In genomic region chr15:7497852-7498251, GRCm38 (mm10) we compare ENCODE assay signal across 28 mouse cellular contexts.
"Had no signal": no experiment of that assay in that cellular context is flagged by ENCODE, and none has a peak within 500 bp of the region (broad histone marks: within the 10 kb centered on the region; RNA-seq: fewer than 3 reads in every experiment).

No protein-coding gene starts in this region.

- H3K9me3 ChIP-seq: embryonic facial prominence, embryonic 10.5 days; embryonic facial prominence, embryonic 12.5 days; embryonic facial prominence, embryonic 13.5 days; embryonic facial prominence, embryonic 15.5 days; forebrain, embryonic 10.5 days; forebrain, embryonic 12.5 days; forebrain, embryonic 13.5 days; forebrain, embryonic 15.5 days; heart, embryonic 10.5 days had no signal

- H3K36me3 ChIP-seq: embryonic facial prominence, embryonic 10.5 days; embryonic facial prominence, embryonic 12.5 days; embryonic facial prominence, embryonic 13.5 days; embryonic facial prominence, embryonic 15.5 days; forebrain, embryonic 10.5 days; forebrain, embryonic 12.5 days; forebrain, embryonic 15.5 days; heart, embryonic 10.5 days had no signal

- DNase-seq: cerebellum, adult 9-10 months; cerebellum, adult 9-11 months; cerebellum, postnatal 10 days; cerebellum, postnatal 14 days; cerebellum, postnatal 25 days; cerebellum, postnatal 36 days; embryo, embryonic 11 days; forebrain, postnatal 0 days; gastrocnemius, adult 2 months; gastrocnemius, postnatal 10 days; gastrocnemius, postnatal 14 days; gastrocnemius, postnatal 25 days; gastrocnemius, postnatal 36 days; heart, adult 18-20 months; heart, adult 2 months had no signal

- H3K4me2 ChIP-seq: embryonic facial prominence, embryonic 12.5 days; embryonic facial prominence, embryonic 13.5 days; embryonic facial prominence, embryonic 15.5 days; forebrain, embryonic 12.5 days; forebrain, embryonic 13.5 days; forebrain, embryonic 15.5 days; heart, embryonic 11.5 days had no signal

- H3K4me1 ChIP-seq: embryonic facial prominence, embryonic 10.5 days; embryonic facial prominence, embryonic 12.5 days; embryonic facial prominence, embryonic 15.5 days; forebrain, embryonic 10.5 days; forebrain, embryonic 12.5 days; forebrain, embryonic 13.5 days; forebrain, embryonic 15.5 days; heart, embryonic 10.5 days had no signal

- ATAC-seq: forebrain, embryonic 13.5 days; forebrain, embryonic 14.5 days; forebrain, embryonic 15.5 days; forebrain, embryonic 16.5 days; forebrain, postnatal 0 days had no signal

- H3K4me3 ChIP-seq: embryonic facial prominence, embryonic 10.5 days; embryonic facial prominence, embryonic 12.5 days; embryonic facial prominence, embryonic 13.5 days; embryonic facial prominence, embryonic 15.5 days; erythroblast, embryonic 14.5 days; forebrain, embryonic 10.5 days; forebrain, embryonic 12.5 days; forebrain, embryonic 13.5 days; forebrain, embryonic 15.5 days; gastrocnemius, adult 2 months; heart, adult 2 months; heart, embryonic 10.5 days had no signal

- H3K27me3 ChIP-seq: embryonic facial prominence, embryonic 12.5 days; embryonic facial prominence, embryonic 13.5 days; embryonic facial prominence, embryonic 15.5 days; forebrain, embryonic 12.5 days; forebrain, embryonic 13.5 days; forebrain, embryonic 15.5 days had no signal

- H3K27ac ChIP-seq: embryonic facial prominence, embryonic 10.5 days; embryonic facial prominence, embryonic 12.5 days; embryonic facial prominence, embryonic 13.5 days; embryonic facial prominence, embryonic 15.5 days; forebrain, embryonic 10.5 days; forebrain, embryonic 12.5 days; forebrain, embryonic 13.5 days; forebrain, embryonic 15.5 days; gastrocnemius, adult 2 months; heart, adult 2 months; heart, embryonic 10.5 days had no signal

- H3K9ac ChIP-seq: embryonic facial prominence, embryonic 12.5 days; embryonic facial prominence, embryonic 13.5 days; embryonic facial prominence, embryonic 15.5 days; forebrain, embryonic 12.5 days; forebrain, embryonic 13.5 days; forebrain, embryonic 15.5 days; forebrain, postnatal 0 days had no signal
